Mouse (Mus musculus): ENCODE measurements around the gene Caprin1.

DNA sequence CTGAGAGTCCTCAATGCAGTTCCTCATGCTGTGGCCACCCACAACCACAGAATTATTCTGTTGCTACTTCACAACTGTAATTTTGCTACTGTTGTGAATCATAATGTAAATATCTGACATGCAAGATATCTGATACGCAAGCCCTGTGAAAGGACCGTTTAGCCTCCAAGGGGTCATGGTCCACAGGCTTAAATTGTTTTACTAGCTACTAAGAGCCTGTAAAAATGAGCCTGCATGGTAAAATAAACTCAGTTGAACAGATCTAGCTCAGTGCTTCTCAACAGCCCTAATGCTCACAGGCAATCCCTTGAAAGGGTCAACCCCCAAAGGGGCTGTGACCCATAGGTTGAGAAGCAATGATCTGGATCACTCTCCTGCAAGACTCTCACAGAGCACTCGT, 48.4 kb downstream of the Caprin1 start:
- TF ChIP-seq EP300 (IDR thresholded peaks at IDR 0.05; ENCODE audit: low read depth): no peak
- TF ChIP-seq CTCF (IDR thresholded peaks at IDR 0.05; ENCODE audit: low read depth): no peak
